Mouse (Mus musculus): ENCODE data around the gene Etnk2.

The Etnk2 gene

DNA sequence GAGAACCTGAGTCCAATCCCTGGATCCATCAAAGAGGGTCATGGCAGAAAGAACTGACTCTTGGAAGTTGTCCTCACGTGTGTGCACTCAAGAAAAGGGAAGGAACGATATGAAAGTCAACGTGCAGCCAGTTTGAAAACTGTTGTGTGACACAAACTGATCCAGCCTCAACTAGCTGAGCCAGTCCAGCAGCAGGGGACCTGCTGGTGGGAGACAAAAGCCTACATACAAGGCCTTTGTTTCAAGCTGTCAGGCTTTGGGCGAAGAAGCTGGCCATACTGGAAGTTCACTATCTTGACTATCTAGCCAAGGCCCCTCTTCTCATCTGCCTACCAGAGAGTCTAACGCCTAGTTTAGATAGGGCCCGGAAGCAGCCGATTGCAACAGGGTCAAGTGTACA lies 53.1 kb downstream of the Etnk2 start:
- no peak for DNase-seq (ENCODE audit: low read depth, low spot score)

DNA sequence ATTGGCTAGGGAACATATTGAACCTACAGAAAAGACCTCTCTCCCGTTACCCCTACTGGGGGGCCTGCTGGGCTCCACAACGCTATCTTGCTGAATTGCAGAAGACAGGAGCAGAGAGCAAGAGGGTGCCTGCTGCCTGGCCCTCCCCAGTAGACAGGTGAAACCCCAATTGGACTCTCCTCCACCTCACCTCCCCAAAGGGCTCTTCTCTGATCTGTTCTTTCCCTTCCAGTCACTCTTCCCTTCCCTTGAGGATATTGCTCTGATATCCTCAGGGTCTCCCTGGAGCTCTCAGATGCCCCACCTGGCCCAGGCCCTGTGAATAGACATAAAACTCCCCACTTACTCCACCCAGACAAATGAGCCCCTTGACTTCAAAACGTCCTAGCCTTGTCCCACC lies 53.7 kb downstream of the Etnk2 start:
- no peak for DNase-seq (ENCODE audit: low read depth, low spot score)

- DNase-seq (ENCODE audit: low read depth, low spot score) = no peak
Observed at GRCm38 (mm10) chr1:133417539-133417938, 54.2 kb downstream of the Etnk2 start.

DNA sequence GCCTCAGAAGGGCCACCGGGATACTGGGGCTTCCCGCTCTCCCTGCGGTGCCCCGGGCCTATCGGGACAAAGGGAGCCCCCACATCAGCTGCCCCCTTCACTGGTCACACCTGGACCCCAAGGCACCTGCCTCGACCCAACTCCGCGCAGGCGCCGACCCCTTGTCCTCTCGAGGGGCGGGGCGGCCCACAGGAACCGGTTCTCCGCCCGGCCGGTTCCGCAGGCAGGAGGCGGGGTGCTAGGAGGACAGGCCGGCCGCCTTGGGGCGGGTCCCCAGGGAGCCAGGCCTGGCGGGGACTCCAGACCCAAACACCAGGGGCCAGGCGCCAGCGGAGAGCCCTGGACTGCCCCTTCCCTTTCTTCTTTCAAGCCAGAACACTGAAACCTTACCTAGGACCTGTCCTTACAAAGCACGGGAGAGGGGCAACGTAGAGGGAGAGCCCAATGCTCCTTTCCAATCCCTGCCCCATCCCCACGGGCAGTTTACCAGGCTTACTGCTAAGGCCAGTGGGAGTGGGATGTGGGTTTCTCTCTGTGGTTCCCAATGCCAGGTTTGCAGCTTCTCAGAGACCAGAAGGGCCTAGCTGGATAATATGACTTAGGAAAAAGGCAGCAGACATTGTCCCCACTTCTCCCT lies 54.9 kb downstream of the Etnk2 start:
- DNase-seq (ENCODE audit: low read depth, low spot score) = peak; percentile 49

DNA sequence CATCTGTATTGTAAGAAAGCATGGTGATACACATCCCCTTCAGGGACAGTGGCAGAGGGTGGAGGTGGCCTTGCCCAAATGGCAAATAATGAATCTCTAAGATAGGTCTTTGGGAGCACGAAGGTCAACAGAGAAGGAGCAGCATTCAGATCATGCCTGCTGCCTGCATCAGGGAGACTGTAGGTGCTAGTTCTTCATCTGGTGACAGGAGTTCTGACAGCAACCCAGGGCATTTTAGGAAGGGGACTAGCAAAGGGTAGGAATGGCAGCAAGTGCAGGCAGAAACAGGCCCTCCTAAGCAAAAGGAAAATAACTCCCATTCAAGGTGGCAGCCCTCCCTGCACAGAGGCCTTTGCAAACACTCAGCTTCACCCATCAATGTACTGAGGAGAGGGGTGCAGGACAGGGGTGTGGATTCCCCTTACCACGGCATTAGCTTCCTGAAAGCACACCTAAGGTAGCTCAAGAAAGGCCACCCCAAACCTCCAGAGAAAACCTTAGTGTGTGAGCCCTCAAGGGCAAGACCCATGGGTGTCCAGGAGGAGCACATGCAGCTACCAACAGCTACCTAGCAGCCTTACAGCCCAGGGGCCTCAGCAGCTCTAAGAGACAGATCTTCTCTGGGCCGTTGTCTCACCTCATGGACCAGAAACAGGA lies 55.9 kb downstream of the Etnk2 start:
- no peak for DNase-seq (ENCODE audit: low read depth, low spot score)

- no peak for DNase-seq (ENCODE audit: low read depth, low spot score)
Observed at GRCm38 (mm10) chr1:133420491-133420890, 57.1 kb downstream of the Etnk2 start.

DNA sequence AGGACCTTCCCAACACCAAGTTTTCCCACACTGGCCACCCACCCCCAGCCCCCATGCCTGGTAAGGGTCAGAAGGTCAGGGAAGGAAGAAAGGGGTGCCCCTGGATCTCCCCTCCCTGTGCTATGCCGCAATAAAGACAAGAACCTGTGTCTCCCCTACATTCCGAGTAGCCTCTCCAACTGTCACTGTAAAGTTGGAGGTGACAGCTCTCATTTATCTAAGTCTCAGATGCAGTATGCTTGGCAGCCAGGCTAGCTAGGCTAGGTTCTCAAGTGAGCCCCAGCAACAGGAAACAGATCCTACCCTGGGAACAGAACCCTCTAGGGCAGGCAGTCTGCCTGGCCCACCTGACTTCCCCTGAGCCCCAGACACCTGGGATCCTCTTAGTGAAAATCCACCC lies 57.7 kb downstream of the Etnk2 start:
- no peak for DNase-seq (ENCODE audit: low read depth, low spot score)

DNA sequence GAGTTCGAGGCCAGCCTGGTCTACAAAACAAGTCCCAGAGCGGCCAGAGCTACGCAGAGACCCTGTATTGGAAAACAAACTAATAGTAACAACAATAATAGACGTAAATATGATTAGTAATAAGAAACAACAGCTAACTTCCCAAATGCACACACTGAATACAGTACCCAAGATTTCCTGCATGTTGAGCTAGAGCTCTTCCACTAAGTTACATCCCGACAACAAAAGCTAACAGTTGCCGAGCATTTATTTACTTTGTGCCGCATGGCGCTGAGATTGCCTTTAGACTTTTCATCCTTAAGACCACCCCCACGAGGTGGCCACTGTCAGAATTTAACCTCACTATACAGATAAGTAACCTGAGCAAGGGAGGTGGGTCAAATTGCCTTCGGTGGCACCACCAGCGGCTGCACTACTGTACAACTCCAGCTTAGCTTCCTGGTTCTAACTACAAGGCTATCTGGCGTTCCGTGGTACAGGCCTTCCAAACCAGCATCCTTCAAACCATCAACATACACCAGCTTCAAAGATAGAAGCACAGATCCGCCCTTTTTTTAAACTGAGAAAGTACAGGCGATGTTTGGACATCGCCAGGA lies 58.7 kb downstream of the Etnk2 start:
- DNase-seq (ENCODE audit: low read depth, low spot score) = no peak

DNA sequence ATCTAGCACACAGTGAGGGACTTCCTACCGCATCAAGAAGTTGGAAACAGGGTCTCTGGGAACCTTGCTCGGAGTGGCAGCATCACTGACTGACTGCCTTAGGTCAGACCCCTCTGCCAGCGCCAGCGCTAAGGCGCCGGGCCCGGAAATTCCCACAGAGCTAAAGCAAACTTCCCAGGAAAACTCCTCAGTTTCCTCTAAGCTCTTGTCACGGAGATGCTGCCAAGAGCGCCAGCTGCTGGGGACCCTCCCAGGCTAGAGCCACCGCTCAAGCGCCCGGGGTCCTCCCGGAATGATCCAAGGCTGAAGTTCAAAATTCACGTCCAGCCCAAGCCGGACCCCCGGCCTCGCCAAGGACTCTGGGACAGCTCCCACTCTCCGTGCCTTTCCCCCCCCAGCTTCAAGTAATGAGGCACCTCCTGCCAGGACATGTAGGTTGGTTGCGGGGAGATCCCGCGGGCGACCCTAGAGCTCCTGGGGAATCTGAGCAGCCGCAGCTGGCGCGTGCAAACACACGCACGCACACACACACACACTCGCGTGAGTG lies 59.3 kb downstream of the Etnk2 start:
- DNase-seq (ENCODE audit: low read depth, low spot score) = no peak

GRCm38 (mm10) chr1:133423166-133423542 lies 59.8 kb downstream of the Etnk2 start:
- DNase-seq (ENCODE audit: low read depth, low spot score) = no peak

GRCm38 (mm10) chr1:133423543-133424480 lies 60.4 kb downstream of the Etnk2 start, which contains the start of gene Sox13:
TSS of gene Sox13 (minus strand) at chr1:133424377.
- peak; percentile 57 for DNase-seq (ENCODE audit: low read depth, low spot score)

DNA sequence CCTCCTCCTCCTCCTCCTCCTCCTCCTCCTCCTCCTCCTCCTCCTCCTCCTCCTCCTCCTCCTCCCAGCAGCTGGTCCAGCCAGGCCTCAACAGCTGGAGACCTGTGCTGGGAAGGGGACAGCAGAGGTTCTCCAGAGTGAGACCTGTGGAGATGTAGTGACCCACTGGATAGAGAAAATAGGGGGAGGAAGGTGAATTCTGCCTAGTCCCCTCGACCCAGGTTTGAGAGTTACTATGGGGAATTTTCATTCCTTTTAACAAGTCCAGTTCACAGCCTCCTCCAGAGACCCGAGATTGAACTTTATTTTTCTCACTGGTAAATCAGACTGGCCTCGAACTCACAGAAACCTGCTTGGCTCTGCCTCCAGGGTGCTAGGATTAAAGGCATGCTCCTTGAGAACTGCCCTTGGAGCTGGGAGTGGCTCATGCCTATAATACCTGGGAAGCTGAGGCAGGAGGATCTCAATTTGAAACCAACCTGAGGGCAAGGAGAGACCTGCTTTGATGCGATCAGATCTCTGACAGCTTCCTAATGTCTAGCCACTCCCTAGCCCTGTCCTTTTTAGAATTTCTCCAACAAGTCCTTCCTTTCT lies 61.3 kb downstream of the Etnk2 start:
- DNase-seq (ENCODE audit: low read depth, low spot score) = no peak

Measured in skeletal muscle tissue, adult 2 months (tissue).